Mouse (Mus musculus): ENCODE data around the gene Abcf1. TPM values are rescaled to one million over a fixed set of nuclear protein-coding genes. Genes with fewer than 3 reads are reported as not detected.
A peak's percentile ranks its signal among the peaks of the same experiment; 100 is the strongest.

Abcf1 gene
- polyA plus RNA-seq, 1 experiment from 2014 or later = 103 TPM

GRCm38 (mm10) chr17:35909919-35910369, 59.6 kb downstream of the Abcf1 start, which contains the start of gene Atat1:
Gene Atat1, minus strand, starts transcription at chr17:35910075.
- peaks cover 8% of the 10 kb centered on the region for H3K36me3 ChIP-seq (ENCODE audit: control insufficient read depth, insufficient read depth, low read length)
- H3K4me3 ChIP-seq (ENCODE audit: low read depth, low read length) = peak within 1 kb of the TSS; percentile 56
- DNase-seq (ENCODE audit: low spot score) (peak; percentile 95), ATAC-seq (ENCODE audit: insufficient read depth, low FRiP score, low TSS enrichment) (peak; percentile 92)
- peaks cover 8% of the 10 kb centered on the region for H3K4me1 ChIP-seq (ENCODE audit: control insufficient read depth, insufficient read depth, low read length)
- peak within 1 kb of the TSS; percentile 91 for H3K4me2 ChIP-seq (ENCODE audit: low read depth)
- H3K9me3 ChIP-seq (ENCODE audit: control insufficient read depth, low read length) = no peaks in the 10 kb centered on the region
- 3% methylated on average over 25 of the region's 25 CpGs for WGBS
- peak within 1 kb of the TSS; percentile 65 for H3K9ac ChIP-seq (ENCODE audit: low read length)
- H3K27ac ChIP-seq (ENCODE audit: low read depth, low read length) = peak within 1 kb of the TSS; percentile 67
- no peaks in the 10 kb centered on the region for H3K27me3 ChIP-seq (ENCODE audit: control insufficient read depth, insufficient read depth, low read length)

DNA sequence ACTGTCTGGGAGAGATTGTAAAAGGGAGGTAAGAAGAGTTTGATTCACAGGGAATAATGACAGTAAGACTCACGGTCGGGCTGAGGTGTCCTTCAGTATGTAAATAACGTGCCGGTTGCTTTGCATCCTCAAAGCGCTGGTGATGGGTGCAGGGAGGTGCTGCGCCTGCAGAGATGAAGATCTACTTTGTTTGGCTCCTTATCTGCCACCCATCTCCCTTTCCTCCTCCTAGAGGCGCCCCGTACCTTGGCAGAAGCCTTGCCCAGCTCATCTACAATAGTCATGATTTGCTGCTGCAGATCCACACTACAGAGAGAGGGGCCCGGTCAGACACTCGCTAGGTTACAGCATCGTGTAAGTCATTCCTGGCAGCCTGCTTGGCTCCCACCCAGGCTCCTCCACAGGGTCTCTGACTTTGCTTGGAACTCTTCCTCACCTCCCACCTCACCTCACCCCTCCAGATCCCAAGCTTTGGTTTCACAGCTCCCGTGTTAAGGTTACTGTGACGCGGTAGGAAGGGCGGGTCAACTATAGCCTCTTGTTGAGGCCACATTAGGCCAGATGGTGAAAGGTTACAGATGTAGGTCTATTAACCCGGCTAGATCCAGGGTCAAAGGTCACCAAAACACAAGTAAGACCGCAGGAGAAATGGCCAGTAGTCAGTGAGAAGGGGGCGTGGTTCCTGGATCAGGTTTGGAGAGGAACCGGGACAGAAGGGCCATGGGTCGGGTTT, 60.2 kb downstream of the Abcf1 start:
- 22% methylated on average over 20 of the region's 20 CpGs for WGBS
- peak; percentile 25 for ATAC-seq (ENCODE audit: insufficient read depth, low FRiP score, low TSS enrichment)

GRCm38 (mm10) chr17:35907609-35908008, 62.0 kb downstream of the Abcf1 start:
- Histone ChIP-seq H3K4me2 (ENCODE audit: low read depth) (no peak overlapping the region), H3K9me3 (ENCODE audit: control insufficient read depth, low read length) (no peaks in the 10 kb centered on the region), H3K4me1 (ENCODE audit: control insufficient read depth, insufficient read depth, low read length) (peaks cover 8% of the 10 kb centered on the region), H3K9ac (ENCODE audit: low read length) (no peak overlapping the region), H3K27ac (ENCODE audit: low read depth, low read length) (no peak overlapping the region), H3K4me3 (ENCODE audit: low read depth, low read length) (no peak overlapping the region), H3K36me3 (ENCODE audit: control insufficient read depth, insufficient read depth, low read length) (peaks cover 15% of the 10 kb centered on the region), H3K27me3 (ENCODE audit: control insufficient read depth, insufficient read depth, low read length) (no peaks in the 10 kb centered on the region)
- no peak for ATAC-seq (ENCODE audit: insufficient read depth, low FRiP score, low TSS enrichment)
- no peak for DNase-seq (ENCODE audit: low spot score)
- WGBS = 78% methylated on average over 2 of the region's 2 CpGs

More for the DNA sequence above, 60.2 kb downstream of the Abcf1 start:
- Histone ChIP-seq H3K27ac (ENCODE audit: low read depth, low read length) (peak overlapping the region; percentile 67), H3K9ac (ENCODE audit: low read length) (peak overlapping the region; percentile 65), H3K4me3 (ENCODE audit: low read depth, low read length) (peak overlapping the region; percentile 56), H3K9me3 (ENCODE audit: control insufficient read depth, low read length) (no peaks in the 10 kb centered on the region), H3K4me2 (ENCODE audit: low read depth) (peak overlapping the region; percentile 91), H3K4me1 (ENCODE audit: control insufficient read depth, insufficient read depth, low read length) (peaks cover 8% of the 10 kb centered on the region), H3K36me3 (ENCODE audit: control insufficient read depth, insufficient read depth, low read length) (peaks cover 9% of the 10 kb centered on the region), H3K27me3 (ENCODE audit: control insufficient read depth, insufficient read depth, low read length) (no peaks in the 10 kb centered on the region)
- no peak for DNase-seq (ENCODE audit: low spot score)

MicroRNAs within 50 kb of the gene (microRNA counts, 519-probe panel; counts per million panel counts)
- microRNA mmu-miR-1894-3p = 171 counts per million, percentile 57 among the panel's probes with 10 or more counts
- 171 counts per million, percentile 57 among the panel's probes with 10 or more counts for microRNA mmu-miR-1894-5p
- 171 counts per million, percentile 57 among the panel's probes with 10 or more counts for microRNA mmu-miR-877

Small RNA genes within 50 kb of the gene (microRNA-seq; reads per million reads assigned to microRNA genes)
- not detected for gene Mir1894
- 139 reads per million, percentile 55 among the genes with 10 or more reads in this experiment for gene Mir877

Other genes starting within 250 kb of the Abcf1 start
- 2.0 and 2.8 TPM in 2 replicates for gene Ier3, start 148.1 kb downstream of the Abcf1 start, polyA plus RNA-seq (2014; fragmentation: Nextera tagmentation; extraction: Ambion mirVana)
- 48.5 and 52.3 TPM in 2 replicates for gene Flot1, start 146.5 kb downstream of the Abcf1 start, polyA plus RNA-seq (2014; fragmentation: Nextera tagmentation; extraction: Ambion mirVana)
- gene Tubb5, start 131.5 kb downstream of the Abcf1 start, polyA plus RNA-seq (2014; fragmentation: Nextera tagmentation; extraction: Ambion mirVana) = 1,543 and 1,545 TPM in 2 replicates
- gene Mdc1, start 128.2 kb downstream of the Abcf1 start, polyA plus RNA-seq (2014; fragmentation: Nextera tagmentation; extraction: Ambion mirVana) = 15.0 and 18.3 TPM in 2 replicates
- 47.3 and 50.3 TPM in 2 replicates for gene Nrm, start 108.4 kb downstream of the Abcf1 start, polyA plus RNA-seq (2014; fragmentation: Nextera tagmentation; extraction: Ambion mirVana)
- gene Ppp1r18, start 104.2 kb downstream of the Abcf1 start, polyA plus RNA-seq (2014; fragmentation: Nextera tagmentation; extraction: Ambion mirVana) = 34.9 and 39.3 TPM in 2 replicates
- gene Dhx16, start 89.9 kb downstream of the Abcf1 start, polyA plus RNA-seq (2014; fragmentation: Nextera tagmentation; extraction: Ambion mirVana) = 42.9 and 51.3 TPM in 2 replicates
- gene 2310061I04Rik, start 72.3 kb downstream of the Abcf1 start, polyA plus RNA-seq (2014; fragmentation: Nextera tagmentation; extraction: Ambion mirVana) = 23.7 and 28.5 TPM in 2 replicates
- gene Atat1, start 59.7 kb downstream of the Abcf1 start, polyA plus RNA-seq (2014; fragmentation: Nextera tagmentation; extraction: Ambion mirVana) = 213 and 214 TPM in 2 replicates
- gene Mrps18b, start 53.4 kb downstream of the Abcf1 start, polyA plus RNA-seq (2014; fragmentation: Nextera tagmentation; extraction: Ambion mirVana) = 67.9 and 72.0 TPM in 2 replicates
- gene Ppp1r10, start 53.3 kb downstream of the Abcf1 start, polyA plus RNA-seq (2014; fragmentation: Nextera tagmentation; extraction: Ambion mirVana) = 48.9 and 49.3 TPM in 2 replicates
- 35.7 and 36.5 TPM in 2 replicates for gene Gnl1, start 10.1 kb upstream of the Abcf1 start, polyA plus RNA-seq (2014; fragmentation: Nextera tagmentation; extraction: Ambion mirVana)
- gene Prr3, start 10.5 kb upstream of the Abcf1 start, polyA plus RNA-seq (2014; fragmentation: Nextera tagmentation; extraction: Ambion mirVana) = 39.3 and 44.4 TPM in 2 replicates
- 3.5 and 3.6 TPM in 2 replicates for gene H2-T24, start 50.8 kb upstream of the Abcf1 start, polyA plus RNA-seq (2014; fragmentation: Nextera tagmentation; extraction: Ambion mirVana)
- 2.7 and 3.0 TPM in 2 replicates for gene H2-T23, start 63.1 kb upstream of the Abcf1 start, polyA plus RNA-seq (2014; fragmentation: Nextera tagmentation; extraction: Ambion mirVana)
- 9.2 and 10.2 TPM in 2 replicates for gene H2-T22, start 73.0 kb upstream of the Abcf1 start, polyA plus RNA-seq (2014; fragmentation: Nextera tagmentation; extraction: Ambion mirVana)
- gene Gm6034, start 73.2 kb upstream of the Abcf1 start, polyA plus RNA-seq (2014; fragmentation: Nextera tagmentation; extraction: Ambion mirVana) = not detected in 2 replicates
- gene Gm11127, start 88.6 kb upstream of the Abcf1 start, polyA plus RNA-seq (2014; fragmentation: Nextera tagmentation; extraction: Ambion mirVana) = not detected in 2 replicates
- not detected in 2 replicates for gene Gm19684, start 151.9 kb upstream of the Abcf1 start, polyA plus RNA-seq (2014; fragmentation: Nextera tagmentation; extraction: Ambion mirVana)
- not detected in 2 replicates for gene Gm7030, start 159.7 kb upstream of the Abcf1 start, polyA plus RNA-seq (2014; fragmentation: Nextera tagmentation; extraction: Ambion mirVana)
- gene Gm8909, start 198.8 kb upstream of the Abcf1 start, polyA plus RNA-seq (2014; fragmentation: Nextera tagmentation; extraction: Ambion mirVana) = not detected in 2 replicates
- gene H2-T3, start 220.5 kb upstream of the Abcf1 start, polyA plus RNA-seq (2014; fragmentation: Nextera tagmentation; extraction: Ambion mirVana) = not detected in 2 replicates

Data from neural tube, embryonic 11.5 days (tissue).